ENCODE assay signal across 7 mouse cellular contexts in genomic region chr12:36156637-36157303, GRCm38 (mm10). TPM values are rescaled to one million over a fixed set of nuclear protein-coding genes. Genes with fewer than 3 reads are reported as not detected.
DNase-seq lines count a peak whose midpoint lies in the region; ATAC-seq lines count a peak whose summit lies in the region.

TSS of gene Ankmy2 (plus strand) at chr12:36157114.

- no peaks in the 10 kb centered on the region for H3K9me3 ChIP-seq in intestine, embryonic 14.5 days (ENCODE audit: control insufficient read depth, low read length)
- no peaks in the 10 kb centered on the region for H3K9me3 ChIP-seq in midbrain, embryonic 10.5 days (replicated peaks)

- WGBS in intestine, embryonic 14.5 days = under 1% methylated on average over 42 of the region's 42 CpGs
- WGBS in midbrain, embryonic 10.5 days = 0% methylated on average over 42 of the region's 42 CpGs

- peak within 1 kb of the TSS; percentile 89 for H3K27ac ChIP-seq in intestine, embryonic 14.5 days (ENCODE audit: low read depth)
- peak within 1 kb of the TSS; percentile 93 for H3K27ac ChIP-seq in midbrain, embryonic 10.5 days (replicated peaks)

- no peaks in the 10 kb centered on the region for H3K27me3 ChIP-seq in intestine, embryonic 14.5 days (replicated peaks; ENCODE audit: control insufficient read depth, insufficient read depth, low read length)
- H3K27me3 ChIP-seq in midbrain, embryonic 10.5 days (ENCODE audit: low read depth, poor library complexity, severe bottlenecking) = no peaks in the 10 kb centered on the region

- peak within 1 kb of the TSS; percentile 86 for H3K4me3 ChIP-seq in intestine, embryonic 14.5 days (ENCODE audit: low read depth, low read length)
- H3K4me3 ChIP-seq in midbrain, embryonic 10.5 days = peak within 1 kb of the TSS; percentile 93

- DNase-seq in adrenal gland, adult 18-20 months (ENCODE audit: low spot score in 2 of 2) = peak; percentile 84 to 87
- peak; percentile 98 for DNase-seq in embryo, embryonic 11 days
- peak; percentile 91 for DNase-seq in gastrocnemius, postnatal 25 days
- DNase-seq in intestine, embryonic 14.5 days (ENCODE audit: low spot score) = peak; percentile 99
- DNase-seq in left cerebral cortex, postnatal 25 days (ENCODE audit: low spot score in 2 of 2) = peak; percentile 89 to 93
- DNase-seq in midbrain, embryonic 10.5 days (ENCODE audit: low spot score) = peak; percentile 93
- peak; percentile 94 for DNase-seq in right cerebral cortex, postnatal 4 days

- peak within 1 kb of the TSS; percentile 68 for H3K4me2 ChIP-seq in intestine, embryonic 14.5 days (ENCODE audit: low read length)

- no peaks in the 10 kb centered on the region for H3K36me3 ChIP-seq in intestine, embryonic 14.5 days (ENCODE audit: control insufficient read depth, insufficient read depth, low read length)
- H3K36me3 ChIP-seq in midbrain, embryonic 10.5 days = peaks cover 9% of the 10 kb centered on the region

- intact Hi-C loops in left cerebral cortex, postnatal 25 days (cut with DNase I) = loop anchor here (2.0 to 5.0 kb wide), 3 partner anchors 44 to 259 kb away; no protein-coding TSS in a partner anchor

- peak; percentile 97 for ATAC-seq in intestine, embryonic 14.5 days (replicated peaks; ENCODE audit: low FRiP score, low TSS enrichment, low read depth)

- H3K4me1 ChIP-seq in intestine, embryonic 14.5 days (replicated peaks; ENCODE audit: control insufficient read depth, insufficient read depth, low read length) = peaks cover 20% of the 10 kb centered on the region
- peaks cover 30% of the 10 kb centered on the region for H3K4me1 ChIP-seq in midbrain, embryonic 10.5 days

- peak within 1 kb of the TSS; percentile 82 for H3K9ac ChIP-seq in intestine, embryonic 14.5 days (ENCODE audit: low read length)

RNA-seq across cellular contexts. Expression of gene Ankmy2, which starts in this region (rescaled TPM):
- 10 to 100 TPM; 20.7 to 28.0 TPM for total RNA-seq in adrenal gland, adult 18-20 months (2021)
- 1 to 10 TPM; 6.3 to 6.4 TPM for total RNA-seq in gastrocnemius, postnatal 25 days (2021)
- polyA plus RNA-seq in intestine, embryonic 14.5 days (2014; fragmentation: Nextera tagmentation; extraction: Ambion mirVana) = 38.4 and 38.8 TPM in 2 replicates
- 10 to 100 TPM; 48.9 to 54.1 TPM for total RNA-seq in left cerebral cortex, postnatal 25 days (2021)
- polyA plus RNA-seq in midbrain, embryonic 10.5 days (2016; fragmentation: Nextera tagmentation; extraction: Ambion mirVana) = 21.1 and 22.0 TPM in 2 replicates

Comparison
In these comparisons a context has a peak if more than half of its experiments do, and no peak if none do; other contexts are left out.
1. Peak in every context shown above with its lines: DNase-seq, ATAC-seq, H3K4me3 ChIP-seq and H3K27ac ChIP-seq.